Mouse (Mus musculus): ENCODE data around the gene Hspa1b.
A peak's percentile ranks its signal among the peaks of the same experiment; 100 is the strongest.
"Not testable (repeated sequence)": the region's sequence is repeated elsewhere in the genome, so short reads cannot be mapped to it uniquely, and the experiment has no call there.

The Hspa1b gene

GRCm38 (mm10) chr17:34956340-34956739 is 2.7 kb downstream of the Hspa1b start:
- no peak for DNase-seq (ENCODE audit: extremely low spot score, low read depth, low spot score)

GRCm38 (mm10) chr17:34955884-34956283 is 3.2 kb downstream of the Hspa1b start:
- DNase-seq (ENCODE audit: extremely low spot score, low read depth, low spot score): no peak

DNA sequence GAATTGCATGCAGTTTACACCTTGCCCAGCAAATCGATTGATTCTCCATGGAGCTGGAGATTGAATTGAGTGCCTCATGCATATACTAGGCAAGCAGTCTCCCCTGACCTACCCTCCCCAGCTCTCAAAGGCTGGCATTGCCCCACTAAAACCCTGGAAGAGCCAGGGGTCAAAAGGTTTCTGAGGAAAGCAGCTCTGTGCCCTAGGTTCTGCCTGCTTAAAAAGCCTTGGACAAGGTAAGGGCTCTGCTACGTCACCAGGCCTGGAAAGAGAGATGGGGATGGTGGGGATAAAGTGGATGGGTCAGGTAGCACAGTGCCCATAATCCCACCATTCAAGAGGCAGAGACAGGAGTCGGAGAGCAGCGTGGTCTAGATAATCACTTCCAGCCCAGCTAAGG is 4.2 kb downstream of the Hspa1b start:
- no peak for DNase-seq (ENCODE audit: extremely low spot score, low read depth, low spot score)

DNA sequence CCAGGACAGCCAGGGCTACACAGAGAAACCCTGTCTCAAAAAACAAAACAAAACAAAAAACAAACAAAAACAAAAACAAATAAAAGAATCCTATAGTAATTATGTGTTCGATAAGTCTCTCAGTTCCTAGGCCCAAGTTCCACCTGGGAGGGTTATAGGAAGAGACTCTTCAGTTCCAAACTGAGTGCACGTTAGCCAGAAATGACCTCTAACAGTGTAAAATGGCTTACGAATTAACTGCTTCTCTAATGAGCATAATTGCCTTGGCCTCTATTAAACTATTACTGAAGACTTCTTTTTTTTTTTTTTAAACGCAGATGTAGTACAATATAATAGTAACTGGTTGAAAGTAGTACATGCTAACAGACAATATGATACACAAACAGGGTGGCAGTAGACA is 5.1 kb downstream of the Hspa1b start:
- DNase-seq (ENCODE audit: extremely low spot score, low read depth, low spot score): no peak

- no peak for DNase-seq (ENCODE audit: extremely low spot score, low read depth, low spot score)
These were observed 5.8 kb downstream of the Hspa1b start for GRCm38 (mm10) chr17:34953258-34953657.

DNA sequence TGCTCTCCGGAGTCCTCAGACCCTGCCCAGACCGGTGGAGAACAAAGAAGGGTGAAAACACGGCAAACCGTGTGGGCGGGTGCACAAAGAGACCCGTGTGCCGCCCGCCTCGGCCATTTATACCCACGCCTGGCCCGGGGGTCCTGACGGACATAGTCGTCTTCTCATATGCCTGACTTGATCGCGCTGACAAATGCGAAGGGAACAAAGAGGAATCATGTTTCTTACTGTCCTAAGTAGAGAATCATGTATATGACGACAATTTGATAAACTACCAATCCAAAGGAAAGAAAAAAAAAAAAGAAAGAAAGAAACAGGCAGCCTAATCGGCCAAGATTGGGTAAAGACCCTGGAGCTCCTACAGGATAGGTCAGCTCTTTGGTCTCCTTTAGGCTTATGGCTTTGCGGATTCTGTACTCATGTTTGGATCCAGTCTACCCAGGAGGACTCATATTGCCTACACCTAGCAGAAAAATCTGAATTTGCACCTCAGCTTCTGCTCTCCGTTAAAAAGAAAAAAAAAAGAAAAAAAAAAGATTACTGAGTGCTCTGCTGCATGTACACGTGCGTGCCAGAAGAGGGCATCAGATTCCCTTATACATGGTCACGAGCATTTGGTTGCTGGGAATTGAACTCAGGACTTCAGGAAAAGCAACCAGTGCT is 6.5 kb downstream of the Hspa1b start:
- DNase-seq (ENCODE audit: extremely low spot score, low read depth, low spot score): peak; percentile 96

GRCm38 (mm10) chr17:34951636-34952377 is 7.2 kb downstream of the Hspa1b start:
- no peak for DNase-seq (ENCODE audit: extremely low spot score, low read depth, low spot score)

- DNase-seq (ENCODE audit: extremely low spot score, low read depth, low spot score): no peak
These were observed 8.3 kb downstream of the Hspa1b start for GRCm38 (mm10) chr17:34950514-34951455.

- DNase-seq (ENCODE audit: extremely low spot score, low read depth, low spot score): no peak
These were observed 9.5 kb downstream of the Hspa1b start for GRCm38 (mm10) chr17:34949553-34949969.

DNA sequence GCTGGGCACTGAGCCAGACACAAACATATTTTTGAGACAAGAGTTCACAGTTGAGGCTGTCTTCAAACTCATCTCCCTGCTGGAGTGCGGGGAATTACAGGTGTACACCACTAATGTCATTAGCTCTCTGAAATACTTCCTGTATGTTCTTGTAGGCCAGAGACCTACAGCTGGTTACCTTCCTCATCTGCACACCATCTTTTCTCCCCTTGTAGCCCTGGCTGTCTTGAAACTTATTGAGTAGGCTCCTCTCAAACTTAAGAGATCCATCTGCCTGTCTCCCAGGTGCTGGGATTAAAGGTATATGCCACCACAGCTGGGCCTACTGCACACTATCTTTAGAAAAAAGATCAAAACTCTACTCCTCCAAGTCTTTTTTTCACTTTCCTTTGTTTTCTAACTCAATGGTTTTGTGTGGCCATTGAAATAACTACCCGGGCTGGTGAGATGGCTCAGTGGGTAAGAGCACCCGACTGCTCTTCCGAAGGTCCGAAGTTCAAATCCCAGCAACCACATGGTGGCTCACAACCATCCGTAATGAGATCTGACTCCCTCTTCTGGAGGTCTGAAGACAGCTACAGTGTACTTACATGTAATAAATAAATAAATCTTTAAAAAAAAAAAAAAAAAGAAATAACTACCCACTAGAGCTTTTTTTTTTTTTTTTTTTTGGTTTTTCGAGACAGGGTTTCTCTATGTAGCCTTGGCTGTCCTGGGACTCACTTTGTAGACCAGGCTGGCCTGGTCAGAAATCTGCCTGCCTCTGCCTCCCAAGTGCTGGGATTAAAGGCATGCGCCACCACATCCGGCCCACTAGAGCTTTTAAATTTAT is 10.1 kb downstream of the Hspa1b start:
- DNase-seq (ENCODE audit: extremely low spot score, low read depth, low spot score): not testable (repeated sequence)

GRCm38 (mm10) chr17:34947606-34948005 is 11.4 kb downstream of the Hspa1b start:
- no peak for DNase-seq (ENCODE audit: extremely low spot score, low read depth, low spot score)

- no peak for DNase-seq (ENCODE audit: extremely low spot score, low read depth, low spot score)
These were observed 12.4 kb downstream of the Hspa1b start for GRCm38 (mm10) chr17:34946486-34947140.

- DNase-seq (ENCODE audit: extremely low spot score, low read depth, low spot score): no peak
These were observed 14.7 kb downstream of the Hspa1b start for GRCm38 (mm10) chr17:34944362-34944761.

DNA sequence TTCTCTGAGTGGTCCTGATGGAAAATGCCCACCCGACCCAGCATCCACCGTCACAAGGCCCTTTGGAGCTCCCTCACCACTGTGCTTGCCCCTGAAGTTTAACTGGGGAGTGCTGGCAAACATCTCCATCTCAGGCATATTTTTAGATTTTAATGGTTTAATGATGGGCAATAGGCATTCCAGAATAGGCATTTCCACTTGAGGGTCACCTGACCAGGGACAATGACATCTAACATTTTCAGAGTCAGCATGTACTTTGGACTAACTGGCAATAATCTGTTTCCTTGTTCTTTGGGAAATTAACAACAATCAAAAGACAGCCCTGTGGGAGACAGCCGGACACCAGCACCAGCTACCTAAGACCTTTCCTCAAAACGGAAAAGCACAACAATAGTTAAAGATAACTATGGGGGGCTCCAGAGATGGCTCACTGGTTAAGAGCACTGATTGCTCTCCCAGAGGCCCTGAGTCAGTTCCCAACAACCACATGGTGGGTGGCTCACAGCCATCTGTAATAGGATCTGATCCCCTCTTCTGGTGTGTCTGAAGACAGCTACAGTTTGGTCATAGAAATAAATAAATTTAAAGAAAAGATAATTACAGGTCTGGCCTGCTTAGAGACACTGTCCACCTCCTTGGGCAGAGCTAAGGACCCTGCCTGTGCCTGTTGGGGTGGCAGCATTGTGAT is 15.8 kb downstream of the Hspa1b start:
- DNase-seq (ENCODE audit: extremely low spot score, low read depth, low spot score): no peak

DNA sequence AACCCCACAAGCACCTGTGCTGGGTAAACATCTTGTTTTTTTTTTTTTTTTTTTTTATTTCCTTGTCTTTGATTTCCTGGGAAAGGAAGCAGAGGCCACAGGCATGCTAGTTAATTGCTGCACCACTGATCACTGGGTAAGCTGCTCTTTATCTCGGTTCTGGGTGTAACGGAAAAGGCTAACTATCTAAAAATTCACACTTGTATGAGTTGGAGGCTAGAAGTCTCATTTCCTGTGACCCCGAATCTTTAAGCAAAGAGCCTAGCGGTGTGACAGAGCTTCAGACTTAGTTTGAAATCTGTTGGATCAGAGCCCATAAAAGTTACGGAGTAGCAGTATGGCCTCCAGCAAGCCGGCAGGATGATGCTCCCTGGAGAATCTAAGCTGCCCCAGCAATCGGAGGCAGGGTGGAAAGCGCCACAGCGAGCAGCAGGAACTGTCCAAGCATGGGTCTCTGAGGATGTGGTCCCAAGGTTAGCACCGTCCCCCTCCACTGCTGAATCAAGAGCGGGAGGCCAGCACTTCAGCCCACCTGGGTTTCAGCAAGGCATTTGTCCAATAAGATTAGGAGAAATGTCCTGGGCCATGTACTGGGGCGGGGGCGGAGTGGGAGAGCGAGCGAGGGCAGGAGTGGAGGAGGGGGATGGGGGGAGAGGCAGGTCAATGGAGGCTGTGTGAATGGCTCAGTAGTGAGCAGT is 17.5 kb downstream of the Hspa1b start:
- no peak for DNase-seq (ENCODE audit: extremely low spot score, low read depth, low spot score)

DNA sequence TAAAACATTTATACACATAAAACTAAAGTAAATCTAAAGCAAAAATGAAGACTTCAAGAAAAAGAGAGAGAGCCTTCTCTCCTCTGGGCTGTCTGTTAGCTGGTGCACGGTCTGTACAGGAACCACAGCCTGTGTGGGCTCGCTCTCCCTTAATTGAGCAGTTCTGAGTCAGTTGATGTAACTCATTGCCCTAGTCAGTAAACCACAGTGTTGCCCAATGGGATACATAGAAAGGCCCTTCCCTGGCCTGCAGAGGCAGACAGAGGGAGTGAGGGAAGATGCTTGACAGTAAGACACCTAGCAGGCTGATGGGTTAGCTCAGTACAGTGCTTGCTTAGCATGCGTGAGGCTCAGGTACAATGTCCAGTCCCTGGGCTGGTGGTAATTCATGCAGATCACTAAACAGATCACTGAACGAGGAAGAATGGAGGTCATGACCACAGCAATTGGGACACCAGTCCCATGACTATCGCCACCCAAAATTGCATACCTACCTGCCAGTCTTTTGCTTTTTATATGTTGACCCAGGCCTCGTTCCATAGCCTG is 21.0 kb downstream of the Hspa1b start:
- no peak for DNase-seq (ENCODE audit: extremely low spot score, low read depth, low spot score)

GRCm38 (mm10) chr17:34934830-34935229 is 24.2 kb downstream of the Hspa1b start:
- DNase-seq (ENCODE audit: extremely low spot score, low read depth, low spot score): no peak

DNA sequence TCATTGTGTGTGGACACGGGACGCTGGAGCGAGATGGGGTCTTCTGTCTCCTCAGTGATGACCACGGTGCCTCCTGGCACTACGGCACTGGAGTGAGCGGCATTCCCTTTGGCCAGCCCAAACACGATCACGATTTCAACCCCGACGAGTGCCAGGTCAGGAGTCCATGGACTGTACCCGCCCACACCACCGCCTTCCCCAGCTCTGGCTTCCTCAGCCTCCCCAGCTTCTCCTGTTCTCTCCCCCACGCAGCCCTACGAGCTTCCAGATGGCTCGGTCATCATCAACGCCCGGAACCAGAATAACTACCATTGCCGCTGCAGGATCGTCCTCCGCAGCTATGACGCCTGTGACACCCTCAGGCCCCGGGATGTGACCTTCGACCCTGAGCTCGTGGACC is 25.0 kb downstream of the Hspa1b start:
- DNase-seq (ENCODE audit: extremely low spot score, low read depth, low spot score): no peak

GRCm38 (mm10) chr17:34932287-34932686 is 26.8 kb downstream of the Hspa1b start:
- DNase-seq (ENCODE audit: extremely low spot score, low read depth, low spot score): no peak
